Mouse (Mus musculus): ENCODE results near the gene Fcrl6.

Gene Fcrl6

DNA sequence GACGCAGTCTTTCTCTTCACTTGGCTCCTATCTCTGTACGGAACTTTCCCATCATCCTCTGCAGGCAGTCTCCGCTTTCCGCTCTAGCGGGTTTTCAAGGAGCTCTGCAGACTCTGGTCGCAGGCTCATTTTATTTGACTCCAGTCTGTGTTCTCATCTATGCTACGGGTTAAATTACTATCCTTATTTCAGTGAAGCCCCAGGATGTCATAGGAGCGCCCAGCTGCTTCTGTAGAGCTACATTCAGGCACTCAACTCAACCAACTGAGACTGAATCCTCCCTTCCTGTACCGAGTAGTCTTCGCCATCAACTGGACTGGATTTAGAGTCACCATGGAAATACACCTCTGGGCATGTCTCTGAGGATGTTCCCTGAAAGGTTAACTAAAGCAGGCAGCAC is 12.3 kb upstream of the Fcrl6 start:
- no peak for DNase-seq (ENCODE audit: low read depth)

DNA sequence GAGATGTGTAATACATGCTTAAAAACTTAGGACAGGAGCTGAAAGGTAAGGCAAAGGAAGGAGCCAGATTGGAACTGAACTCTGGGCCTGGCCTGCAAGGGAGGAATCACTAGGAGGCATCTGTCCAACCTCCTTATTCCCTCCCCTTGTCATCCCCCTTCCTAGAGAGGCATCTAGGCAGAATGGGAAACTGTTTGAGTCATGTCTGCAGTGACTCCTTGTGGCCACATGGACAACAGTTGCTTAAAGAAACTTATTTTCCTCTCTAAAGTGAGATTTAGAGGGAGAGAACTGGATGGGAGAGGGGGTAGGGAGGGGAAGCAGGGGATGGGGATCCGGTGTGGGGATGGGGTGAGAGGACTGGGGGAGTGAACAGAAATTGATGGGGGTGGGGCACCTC is 10.4 kb upstream of the Fcrl6 start:
- peak; percentile 59 for DNase-seq (ENCODE audit: low read depth)

- no peak for DNase-seq (ENCODE audit: low read depth)
Observed at GRCm38 (mm10) chr1:172611304-172611703, 9.0 kb upstream of the Fcrl6 start.

GRCm38 (mm10) chr1:172594495-172594894 is 7.9 kb downstream of the Fcrl6 start:
- peak; percentile 64 for DNase-seq (ENCODE audit: low read depth)

GRCm38 (mm10) chr1:172593956-172594355 is 8.4 kb downstream of the Fcrl6 start:
- no peak for DNase-seq (ENCODE audit: low read depth)

- no peak for DNase-seq (ENCODE audit: low read depth)
Observed at GRCm38 (mm10) chr1:172593321-172593720, 9.0 kb downstream of the Fcrl6 start.

GRCm38 (mm10) chr1:172590385-172590784 is 12.0 kb downstream of the Fcrl6 start, which contains the start of gene Slamf8:
Gene Slamf8, minus strand, starts transcription at chr1:172590568.
- peak; percentile 67 for DNase-seq (ENCODE audit: low read depth)

GRCm38 (mm10) chr1:172585612-172586567 is 16.5 kb downstream of the Fcrl6 start:
- DNase-seq (ENCODE audit: low read depth) = no peak

GRCm38 (mm10) chr1:172585026-172585425 is 17.3 kb downstream of the Fcrl6 start:
- DNase-seq (ENCODE audit: low read depth) = no peak

DNA sequence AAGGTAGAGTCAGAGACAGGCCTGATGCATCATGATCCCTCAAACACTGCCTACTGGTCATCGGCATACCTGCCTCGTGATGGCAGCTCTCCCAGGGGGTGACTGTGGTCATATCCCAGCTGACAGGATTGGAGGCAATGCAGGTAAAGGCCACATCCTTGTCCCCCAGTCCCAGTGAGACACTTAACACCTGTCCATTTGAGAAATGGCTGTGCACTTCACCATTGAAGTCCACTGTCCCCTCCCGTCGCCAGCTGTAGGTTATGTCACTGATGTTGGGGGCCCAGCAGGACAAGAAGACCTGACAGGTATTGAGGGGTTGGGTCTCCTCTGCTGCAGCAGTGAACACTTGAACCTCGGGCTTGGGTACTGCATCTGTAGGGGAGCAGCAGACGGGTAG is 18.1 kb downstream of the Fcrl6 start:
- no peak for DNase-seq (ENCODE audit: low read depth)

DNA sequence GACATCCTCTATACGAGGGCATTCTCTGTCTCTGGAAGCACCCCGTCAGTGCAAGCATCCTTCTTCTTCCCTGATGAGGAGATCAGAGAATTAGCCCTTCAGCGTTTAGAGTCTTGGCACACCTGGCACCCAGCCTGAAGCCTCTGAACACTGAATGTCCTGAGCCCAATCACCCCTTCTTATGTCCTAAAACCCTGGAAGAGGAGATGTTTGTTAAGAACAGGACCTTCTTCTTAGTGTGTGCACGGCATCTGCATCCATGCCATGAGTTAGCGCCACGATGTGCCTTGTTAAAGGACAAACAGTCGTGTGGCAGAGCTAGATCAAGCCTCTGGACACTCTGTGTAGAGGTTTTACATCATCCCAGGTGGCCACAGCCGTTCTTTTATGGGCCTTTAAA is 19.9 kb downstream of the Fcrl6 start:
- DNase-seq (ENCODE audit: low read depth) = no peak

GRCm38 (mm10) chr1:172580116-172580515 is 22.2 kb downstream of the Fcrl6 start:
- DNase-seq (ENCODE audit: low read depth) = peak; percentile 89

DNA sequence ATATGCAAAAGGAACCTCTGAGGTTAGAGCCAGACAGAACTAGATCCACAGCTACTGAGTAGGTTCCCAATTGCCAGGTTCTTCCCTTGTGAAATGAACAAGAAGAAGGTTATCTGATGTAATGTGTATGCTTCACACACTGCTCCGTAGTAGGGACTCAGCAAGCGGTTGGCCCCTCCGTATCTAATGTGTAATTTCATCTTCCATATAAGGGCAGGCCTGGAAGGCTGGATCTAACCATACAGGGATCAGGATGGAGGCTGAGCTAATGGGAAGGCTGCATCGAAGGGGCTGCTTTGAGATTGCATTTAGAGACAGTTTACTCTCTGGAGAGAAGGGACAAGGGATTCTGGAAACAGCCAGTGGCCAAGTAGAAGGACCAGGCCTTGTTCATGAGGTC is 34.6 kb downstream of the Fcrl6 start:
- DNase-seq (ENCODE audit: low read depth) = no peak

DNA sequence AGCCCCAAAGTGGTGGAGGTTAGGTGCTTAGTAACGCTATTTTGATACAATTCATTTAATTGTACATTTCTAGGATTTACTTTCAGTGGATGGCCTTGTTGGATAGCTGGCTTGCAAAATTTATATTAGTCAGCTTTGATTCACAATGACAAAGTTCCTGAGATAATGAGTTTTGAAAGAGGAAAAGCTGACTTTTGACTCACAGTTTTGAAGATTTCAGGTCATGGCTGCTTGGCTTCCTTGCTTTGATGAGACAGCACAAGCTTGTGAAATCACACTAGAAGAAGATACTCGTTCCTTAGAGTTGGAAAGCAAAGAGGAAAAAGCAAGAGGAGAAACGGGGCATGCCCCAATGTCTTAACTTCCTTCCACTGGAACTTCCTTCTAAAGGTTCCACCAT is 36.2 kb downstream of the Fcrl6 start:
- no peak for DNase-seq (ENCODE audit: low read depth)

GRCm38 (mm10) chr1:172563465-172563828 is 38.9 kb downstream of the Fcrl6 start:
- no peak for DNase-seq (ENCODE audit: low read depth)

GRCm38 (mm10) chr1:172562641-172563464 is 39.5 kb downstream of the Fcrl6 start:
- peak; percentile 60 for DNase-seq (ENCODE audit: low read depth)

- no peak for DNase-seq (ENCODE audit: low read depth)
Observed at GRCm38 (mm10) chr1:172555638-172556037, 46.7 kb downstream of the Fcrl6 start, which contains the start of gene Vsig8. Gene Vsig8, plus strand, starts transcription at chr1:172555938.

DNA sequence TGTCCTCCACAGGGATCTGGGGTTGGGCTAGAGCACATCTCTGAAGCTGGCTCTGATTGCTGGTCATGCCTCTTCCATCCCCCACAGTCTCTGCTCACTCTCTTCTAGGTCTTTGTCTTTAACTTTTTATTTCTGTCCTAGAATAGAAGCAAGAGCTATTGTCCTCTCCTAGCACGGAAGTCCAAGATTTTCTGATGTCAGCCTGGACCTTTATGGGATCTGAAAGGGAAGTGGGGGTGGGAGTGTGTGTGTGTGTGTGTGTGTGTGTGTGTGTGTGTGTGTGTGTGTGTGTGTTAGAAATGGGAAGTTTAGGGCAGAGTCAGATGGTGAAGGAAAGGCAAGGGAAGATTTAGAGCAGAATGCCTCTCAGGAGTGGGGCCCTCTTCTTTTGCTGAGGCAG is 49.7 kb downstream of the Fcrl6 start:
- no peak for DNase-seq (ENCODE audit: low read depth)

DNA sequence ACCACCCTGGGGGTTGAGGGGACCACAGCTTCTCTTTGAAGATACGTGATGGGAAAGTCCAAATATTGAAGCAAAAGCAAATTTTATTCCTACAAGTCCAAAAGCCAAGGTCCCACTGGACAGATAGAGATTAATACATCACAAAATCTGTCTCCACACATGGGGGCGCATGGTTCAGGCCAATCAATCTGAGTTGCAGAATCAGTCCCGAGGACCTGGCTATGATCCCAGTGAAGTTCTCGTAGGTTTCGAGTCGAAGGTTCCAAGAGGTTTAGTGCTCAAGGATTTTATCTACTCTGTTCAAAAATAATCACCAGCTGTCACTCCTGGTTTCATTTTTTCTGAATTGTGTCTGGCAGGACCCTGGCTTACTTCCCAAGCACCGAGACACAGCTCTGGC is 51.3 kb downstream of the Fcrl6 start:
- DNase-seq (ENCODE audit: low read depth) = peak; percentile 26

GRCm38 (mm10) chr1:172550551-172550951 is 51.8 kb downstream of the Fcrl6 start:
- DNase-seq (ENCODE audit: low read depth) = no peak

DNA sequence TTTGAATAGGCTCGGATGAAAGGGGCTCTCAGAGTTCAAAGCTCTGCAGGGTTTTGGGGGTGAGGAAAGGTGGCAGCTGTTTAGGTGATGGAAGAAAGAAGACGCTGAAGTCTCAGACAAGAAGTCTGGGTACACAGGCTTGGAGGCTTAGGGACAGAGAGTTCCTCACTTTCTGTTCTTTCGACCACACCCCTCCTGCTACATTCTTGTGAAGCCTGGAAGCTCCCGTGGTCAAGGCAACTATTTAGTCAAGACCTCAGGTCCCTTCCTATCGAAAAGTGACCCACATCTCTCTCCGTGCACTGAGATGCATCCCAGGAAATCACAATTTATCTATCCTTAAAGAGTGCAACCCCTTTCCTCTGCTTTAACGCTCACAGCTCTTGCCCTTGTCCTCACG is 52.6 kb downstream of the Fcrl6 start:
- no peak for DNase-seq (ENCODE audit: low read depth)

GRCm38 (mm10) chr1:172549314-172549713 is 53.0 kb downstream of the Fcrl6 start:
- DNase-seq (ENCODE audit: low read depth) = no peak

- DNase-seq (ENCODE audit: low read depth) = no peak
Observed at GRCm38 (mm10) chr1:172548501-172548900, 53.9 kb downstream of the Fcrl6 start.
